Mouse (Mus musculus) spleen, embryonic (tissue): ENCODE data around the gene Myh6.
"Not testable (repeated sequence)": the region's sequence is repeated elsewhere in the genome, so short reads cannot be mapped to it uniquely, and the experiment has no call there.

Experiments
- CTCF ChIA-PET: fragments of 350-600 bp; sonication (Branson Sonifier 250); formaldehyde crosslinking; loops from one replicate; lab custom pipeline; 2022; lab: Charles Lee

Myh6 gene

GRCm38 (mm10) chr14:54966320-54966977 lies at the start of gene Myh6:
Gene Myh6, minus strand, starts transcription at chr14:54966927.
- CTCF ChIA-PET, result no interaction called here

DNA sequence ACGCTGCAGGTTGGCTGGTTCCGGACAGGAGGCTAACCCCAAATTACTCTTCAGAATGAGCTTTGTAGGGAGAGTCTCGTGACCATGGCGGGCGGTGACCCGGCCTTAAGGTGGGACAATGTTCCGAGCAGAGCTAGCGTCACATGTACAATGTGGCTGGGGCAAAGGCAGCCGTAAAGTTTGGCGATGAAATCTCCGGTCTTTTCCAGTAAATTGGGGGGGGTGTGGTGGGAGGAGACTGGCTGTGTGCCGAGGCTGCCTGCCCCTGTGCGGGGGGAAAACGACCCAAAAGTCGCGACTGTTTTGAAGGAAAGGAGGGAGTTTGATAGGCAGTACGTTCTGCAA lies 49.0 kb upstream of the Myh6 start:
- CTCF ChIA-PET, result no interaction called here

DNA sequence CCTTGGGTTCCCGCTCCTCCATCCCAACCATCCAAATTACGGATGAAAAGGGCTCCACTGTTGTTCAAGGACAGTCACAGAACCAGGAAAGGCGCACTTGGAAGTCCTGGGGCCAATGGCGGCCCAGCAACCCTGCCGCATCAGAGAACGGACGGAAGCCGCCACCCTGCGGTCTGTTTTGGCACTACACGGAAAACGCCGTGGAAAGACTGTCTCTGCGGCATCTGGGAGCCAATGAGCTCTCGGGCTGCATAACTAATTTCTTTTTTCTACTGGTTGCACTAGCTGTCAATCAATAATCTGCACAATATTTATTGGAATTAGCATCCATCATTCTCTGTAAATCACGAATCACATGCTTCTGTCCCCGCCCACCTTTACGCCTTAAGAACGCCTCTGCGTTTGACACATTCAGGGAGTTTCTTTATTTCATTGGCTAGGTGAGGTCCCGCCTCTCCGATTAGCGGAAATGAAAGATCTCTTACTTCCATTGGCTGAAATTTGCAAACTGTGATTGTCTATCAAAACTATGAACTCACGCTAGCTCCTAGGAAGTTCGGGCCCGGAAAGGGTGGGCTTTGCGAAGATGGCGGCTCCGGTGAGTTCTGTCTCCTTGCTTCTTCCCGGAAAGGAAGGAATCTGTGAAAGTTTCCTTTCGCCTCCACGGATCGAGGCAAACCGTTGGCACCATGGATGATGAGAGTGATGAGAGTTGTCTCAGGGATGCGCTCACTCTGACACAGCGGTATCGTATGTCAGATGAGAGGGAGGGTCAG lies 48.5 kb upstream of the Myh6 start, which contains the start of gene Ngdn:
Ngdn (plus strand) TSS at position 464 of the 776 bp plus-strand sequence.
- CTCF ChIA-PET, result interaction anchor here (0.6 kb wide), 1 partner anchor 380 kb away, joined by 4 read pairs; no protein-coding TSS in a partner anchor

GRCm38 (mm10) chr14:55014591-55014990 lies 47.9 kb upstream of the Myh6 start:
- CTCF ChIA-PET, result interaction anchor here (0.6 kb wide), 1 partner anchor 380 kb away, joined by 4 read pairs; no protein-coding TSS in a partner anchor

- CTCF ChIA-PET, result interaction anchor here (0.7 kb wide), 1 partner anchor 579 kb away, joined by 3 read pairs; no protein-coding TSS in a partner anchor
Measured at GRCm38 (mm10) chr14:55011116-55011515, 44.4 kb upstream of the Myh6 start.

- CTCF ChIA-PET, result no interaction called here
Measured at GRCm38 (mm10) chr14:55008417-55008816, 41.7 kb upstream of the Myh6 start.

GRCm38 (mm10) chr14:55007120-55007908 lies 40.6 kb upstream of the Myh6 start:
- CTCF ChIA-PET, result no interaction called here

DNA sequence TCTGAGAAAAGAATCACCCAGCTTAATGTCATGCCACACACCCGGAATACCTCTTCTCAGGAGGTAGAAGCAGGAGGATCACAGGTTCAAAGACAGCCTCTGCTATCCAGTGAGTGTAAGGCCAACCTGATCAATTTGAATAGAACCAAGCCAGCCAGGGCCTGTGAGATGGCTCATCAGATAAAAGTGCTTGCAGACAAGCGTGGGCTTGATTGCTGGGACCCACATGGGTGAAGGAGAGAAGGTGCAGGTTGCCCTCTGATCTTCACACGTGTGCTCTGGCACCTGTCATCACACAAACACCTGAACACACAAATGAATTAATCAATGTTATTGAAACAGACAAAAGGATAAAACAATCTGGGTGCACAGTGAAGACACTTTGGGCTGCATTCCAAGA lies 39.8 kb upstream of the Myh6 start:
- CTCF ChIA-PET, result no interaction called here

GRCm38 (mm10) chr14:55005967-55006366 lies 39.2 kb upstream of the Myh6 start:
- CTCF ChIA-PET, result no interaction called here

DNA sequence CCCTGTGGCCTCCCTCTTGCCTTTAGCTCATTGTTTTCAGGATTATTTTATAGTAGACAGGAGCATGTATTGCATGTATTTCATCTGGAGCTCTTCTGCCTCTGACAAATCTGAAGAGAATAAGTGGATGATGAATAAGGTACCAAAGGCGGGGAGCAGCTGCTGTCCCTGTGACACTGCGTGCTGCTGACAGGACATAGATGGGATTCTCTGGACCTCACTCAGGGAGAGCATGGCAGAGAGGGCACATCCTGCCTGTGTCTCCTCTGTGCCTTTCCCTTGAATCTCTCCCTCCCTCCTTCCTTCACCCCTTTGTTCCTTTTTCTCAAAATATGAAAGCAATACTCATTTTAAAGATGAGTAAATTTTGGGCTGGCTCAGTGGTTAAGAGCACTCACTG lies 38.8 kb upstream of the Myh6 start:
- CTCF ChIA-PET, result interaction anchor here (0.7 kb wide), 1 partner anchor 21 kb away, joined by 9 read pairs; no protein-coding TSS in a partner anchor

- CTCF ChIA-PET, result no interaction called here
Measured at GRCm38 (mm10) chr14:55003878-55004855, 37.4 kb upstream of the Myh6 start.

DNA sequence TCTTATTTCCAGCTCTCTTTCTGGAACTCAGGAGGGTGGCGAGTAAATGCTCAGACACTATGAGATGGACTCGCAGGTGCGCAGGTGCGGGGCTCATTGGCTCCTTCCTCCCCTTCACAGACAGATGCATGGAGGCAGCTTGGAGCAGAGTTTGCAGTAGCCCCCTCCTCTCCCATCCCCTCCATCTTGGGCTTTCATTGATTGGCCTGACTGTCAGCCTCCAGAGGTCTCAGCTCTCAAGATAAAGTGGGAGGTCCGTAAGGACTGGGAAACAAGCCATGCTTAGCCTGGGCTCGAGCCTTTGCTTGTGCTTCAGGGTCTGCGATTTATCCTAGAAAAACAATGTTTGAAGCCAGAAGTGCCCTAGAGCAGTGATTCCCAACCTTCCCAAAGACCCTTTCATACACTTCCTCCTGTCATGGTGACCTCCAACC lies 36.0 kb upstream of the Myh6 start:
- CTCF ChIA-PET, result no interaction called here

DNA sequence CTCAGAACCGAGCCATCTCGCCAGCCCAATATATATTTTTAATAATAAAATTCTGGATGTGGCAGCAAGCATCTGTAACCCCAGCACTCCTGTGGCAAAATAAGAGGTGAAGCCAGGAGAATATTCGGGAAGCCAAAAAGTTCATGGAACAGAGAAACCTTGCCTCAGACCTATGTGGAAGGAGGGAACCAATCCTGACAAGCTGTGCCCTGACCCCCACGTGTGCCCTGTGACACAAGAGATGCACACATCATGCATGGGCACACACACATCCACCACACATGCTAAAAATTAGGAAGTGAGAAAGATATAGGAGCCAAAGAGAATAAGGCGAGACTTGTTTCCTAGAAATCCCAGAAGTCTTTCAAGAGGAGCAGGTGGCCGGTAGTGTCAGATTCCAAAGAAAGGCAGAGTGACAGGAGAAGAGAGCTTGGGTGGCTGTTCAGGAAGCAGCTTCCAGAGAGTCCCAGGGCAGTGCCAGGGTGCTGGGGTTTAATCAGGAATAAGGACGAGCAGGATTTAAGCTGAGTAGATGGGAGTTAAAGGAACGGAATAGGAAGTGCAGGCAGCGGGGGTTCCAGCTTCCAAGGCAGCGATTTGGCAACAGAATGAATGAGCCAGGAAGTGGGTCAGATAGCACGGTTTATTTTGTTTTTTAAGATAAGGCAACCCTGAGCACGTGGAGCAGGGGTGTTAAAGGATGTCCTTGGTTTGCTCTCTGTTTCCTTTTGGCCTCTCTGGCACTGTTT lies 35.4 kb upstream of the Myh6 start:
- CTCF ChIA-PET, result no interaction called here

DNA sequence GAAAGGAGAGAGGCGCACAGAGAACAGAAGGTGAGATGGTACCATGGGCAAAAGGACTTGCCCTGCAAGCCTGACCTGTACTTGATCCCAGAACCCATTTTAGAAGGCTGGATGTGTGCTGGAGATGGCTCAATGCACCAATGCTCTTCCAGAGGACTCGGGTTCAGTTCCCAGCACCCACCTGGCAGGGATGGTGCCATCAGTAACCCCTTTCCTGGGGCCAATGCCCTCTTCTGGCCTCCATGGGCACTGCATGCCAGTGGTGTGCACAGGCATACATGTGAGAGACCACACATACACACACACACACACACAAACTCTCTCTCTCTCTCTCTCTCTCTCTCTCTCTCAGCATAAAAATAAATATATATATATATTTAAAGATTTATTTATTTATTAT lies 34.7 kb upstream of the Myh6 start:
- CTCF ChIA-PET, result no interaction called here

- CTCF ChIA-PET, result no interaction called here
Measured at GRCm38 (mm10) chr14:55000814-55001213, 34.1 kb upstream of the Myh6 start.

DNA sequence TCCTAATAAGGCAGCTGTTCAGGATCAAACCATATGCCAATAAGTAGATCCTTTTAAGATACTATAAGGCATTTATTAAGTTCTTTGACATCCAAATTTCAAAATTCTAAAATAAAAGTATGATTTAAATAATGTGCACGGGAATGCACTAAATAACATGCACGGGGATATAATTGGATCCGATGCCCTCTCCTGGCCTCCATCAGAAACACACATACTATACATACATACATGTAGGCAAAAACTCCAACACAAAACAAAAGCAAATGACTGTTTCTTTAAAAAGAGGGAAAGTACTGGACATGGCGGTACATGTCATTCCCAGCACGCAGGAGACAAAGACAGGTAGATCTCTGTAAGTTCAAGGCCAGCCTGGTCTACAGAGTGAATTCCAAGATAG lies 33.1 kb upstream of the Myh6 start:
- CTCF ChIA-PET, result not testable (repeated sequence)

DNA sequence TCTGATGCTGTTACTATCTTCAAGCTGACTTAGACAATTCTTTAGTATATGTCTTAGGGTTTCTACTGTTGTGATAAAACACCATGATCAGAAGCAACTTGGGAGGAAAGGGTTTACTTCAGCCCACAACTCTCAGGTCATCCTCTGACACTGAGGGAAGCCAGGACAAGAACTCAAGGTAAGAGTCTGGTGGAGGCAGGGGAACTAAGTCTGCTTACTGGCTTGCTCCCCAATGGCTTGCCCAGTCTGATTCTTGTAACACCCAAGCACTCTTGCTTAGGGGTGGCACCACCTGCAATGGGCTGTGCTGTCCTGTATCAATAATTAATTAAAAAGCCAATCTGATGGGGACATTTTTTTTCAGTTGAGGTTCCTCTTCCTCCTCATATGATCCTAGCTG lies 32.0 kb upstream of the Myh6 start:
- CTCF ChIA-PET, result no interaction called here

DNA sequence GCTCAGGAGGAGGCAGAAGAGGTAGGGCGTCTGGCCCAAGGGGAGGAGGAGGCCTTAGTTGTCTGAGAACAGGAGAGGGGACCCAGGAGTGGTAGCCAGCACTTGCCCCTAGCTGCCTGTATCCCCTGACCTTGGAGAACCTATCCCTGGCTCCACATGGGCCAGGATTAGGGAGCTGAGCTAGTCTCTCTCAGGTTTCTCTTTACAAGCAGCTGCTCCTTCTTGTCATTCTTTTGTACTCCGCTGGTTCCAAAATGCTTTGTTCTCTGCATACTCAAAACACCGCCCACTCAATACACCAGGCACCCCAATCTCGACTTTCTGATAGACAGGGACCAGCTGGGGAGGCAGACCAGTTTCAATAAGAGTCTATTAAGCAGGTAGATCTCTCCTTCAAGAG lies 30.6 kb upstream of the Myh6 start:
- CTCF ChIA-PET, result no interaction called here

GRCm38 (mm10) chr14:54996793-54997192 lies 30.1 kb upstream of the Myh6 start:
- CTCF ChIA-PET, result no interaction called here
